Mouse (Mus musculus) kidney, adult 2 months (tissue): ENCODE data around the gene Gm16253.

ENCODE experiments used
- CTCF ChIP-seq: fragments of 200-500 bp; conservative IDR thresholded peaks from 2 replicates; pipeline ENCODE4 v1.5.1; 2011; ENCODE audit warnings: low read depth, mild to moderate bottlenecking, control low read depth, low read length, moderate library complexity, mixed read lengths; ENCODE audit not compliant: insufficient read depth, insufficient read length
- POLR2A ChIP-seq: fragments of 200-500 bp; IDR thresholded peaks from one replicate; pipeline ENCODE4 v1.6.1; 2011; ENCODE audit warnings: low read depth, low read length, control low read depth

DNA sequence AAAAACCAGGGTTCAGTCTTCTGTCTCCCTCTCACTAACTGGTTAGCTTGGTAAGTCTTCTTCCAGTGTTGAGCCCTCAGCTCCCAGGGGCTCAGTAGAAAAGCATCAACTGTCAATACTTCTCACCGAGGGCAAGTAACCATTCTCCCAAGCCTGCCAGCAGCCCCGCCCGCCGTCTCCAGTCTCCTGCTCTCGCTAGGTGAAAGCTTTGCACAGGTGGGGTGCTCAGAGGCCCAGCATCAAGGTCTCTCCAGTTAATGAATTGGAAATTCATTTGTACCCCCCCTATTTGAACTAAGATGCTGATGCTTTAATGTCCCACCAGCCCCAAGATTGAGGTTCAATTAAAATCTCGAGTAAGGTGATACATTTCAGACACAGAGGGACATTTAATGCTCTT is 4.4 kb downstream of the Gm16253 start:
- TF ChIP-seq CTCF (no peak), POLR2A (no peak)
